Mouse (Mus musculus): ENCODE measurements around the gene Olfr1383. TPM values are rescaled to one million over a fixed set of nuclear protein-coding genes. Genes with fewer than 3 reads are reported as not detected.
"Not testable (repeated sequence)": the region's sequence is repeated elsewhere in the genome, so short reads cannot be mapped to it uniquely, and the experiment has no call there.

Gene Olfr1383
- polyA plus RNA-seq (2017; shearing (Covaris generic)) = not detected

- ATAC-seq = no peak
Observed at GRCm38 (mm10) chr11:49519348-49519747, at the start of gene Olfr1383. TSS of gene Olfr1383 (plus strand) at chr11:49519648.

GRCm38 (mm10) chr11:49485973-49486372, 33.5 kb upstream of the Olfr1383 start:
- ATAC-seq = no peak

GRCm38 (mm10) chr11:49488770-49489169, 30.7 kb upstream of the Olfr1383 start, which contains the start of gene Olfr1385:
TSS of gene Olfr1385 (plus strand) at chr11:49489070.
- not testable (repeated sequence) for ATAC-seq

- no peak for ATAC-seq
Observed at GRCm38 (mm10) chr11:49518086-49518485, 1.4 kb upstream of the Olfr1383 start.

GRCm38 (mm10) chr11:49527947-49528346, 8.5 kb downstream of the Olfr1383 start, which contains the start of gene Olfr1382:
TSS of gene Olfr1382 (plus strand) at chr11:49528247.
- no peak for ATAC-seq

GRCm38 (mm10) chr11:49532761-49533160, 13.3 kb downstream of the Olfr1383 start:
- no peak for ATAC-seq

GRCm38 (mm10) chr11:49536631-49537030, 17.2 kb downstream of the Olfr1383 start:
- not testable (repeated sequence) for ATAC-seq

GRCm38 (mm10) chr11:49543149-49543548, 23.7 kb downstream of the Olfr1383 start, which contains the start of gene Olfr1381:
TSS of gene Olfr1381 (plus strand) at chr11:49543449.
- ATAC-seq = not testable (repeated sequence)

GRCm38 (mm10) chr11:49554033-49554432, 34.6 kb downstream of the Olfr1383 start:
- ATAC-seq = not testable (repeated sequence)

GRCm38 (mm10) chr11:49556578-49556977, 37.1 kb downstream of the Olfr1383 start, which contains the start of gene Olfr1380:
TSS of gene Olfr1380 (plus strand) at chr11:49556878.
- not testable (repeated sequence) for ATAC-seq

- not testable (repeated sequence) for ATAC-seq
Observed at GRCm38 (mm10) chr11:49575054-49575453, 55.6 kb downstream of the Olfr1383 start.

Other genes with a start within 250 kb of the Olfr1383 start
- under 1 TPM in 1 of 2 experiments, not detected in 1; 0.28 TPM for gene Olfr1393, start 241.3 kb upstream of the Olfr1383 start, polyA plus RNA-seq (2017; shearing (Covaris generic))
- not detected for gene Olfr1392, start 234.4 kb upstream of the Olfr1383 start, polyA plus RNA-seq (2017; shearing (Covaris generic))
- not detected for gene Olfr10, start 214.9 kb upstream of the Olfr1383 start, polyA plus RNA-seq (2017; shearing (Covaris generic))
- not detected for gene Olfr1391, start 196.9 kb upstream of the Olfr1383 start, polyA plus RNA-seq (2017; shearing (Covaris generic))
- gene Olfr1390, start 184.5 kb upstream of the Olfr1383 start, polyA plus RNA-seq (2017; shearing (Covaris generic)) = not detected
- gene Olfr1389, start 96.6 kb upstream of the Olfr1383 start, polyA plus RNA-seq (2017; shearing (Covaris generic)) = not detected
- not detected for gene Olfr1388, start 83.0 kb upstream of the Olfr1383 start, polyA plus RNA-seq (2017; shearing (Covaris generic))
- not detected for gene Olfr1387, start 64.3 kb upstream of the Olfr1383 start, polyA plus RNA-seq (2017; shearing (Covaris generic))
- gene Olfr1386, start 54.6 kb upstream of the Olfr1383 start, polyA plus RNA-seq (2017; shearing (Covaris generic)) = not detected
- gene Olfr1385, start 30.6 kb upstream of the Olfr1383 start, polyA plus RNA-seq (2017; shearing (Covaris generic)) = not detected
- not detected for gene Olfr1384, start 12.9 kb upstream of the Olfr1383 start, polyA plus RNA-seq (2017; shearing (Covaris generic))
- not detected for gene Olfr1382, start 8.6 kb downstream of the Olfr1383 start, polyA plus RNA-seq (2017; shearing (Covaris generic))
- under 1 TPM in 1 of 2 experiments, not detected in 1; 0.08 TPM for gene Olfr1381, start 23.8 kb downstream of the Olfr1383 start, polyA plus RNA-seq (2017; shearing (Covaris generic))
- gene Olfr1380, start 37.2 kb downstream of the Olfr1383 start, polyA plus RNA-seq (2017; shearing (Covaris generic)) = not detected
- gene Flt4, start 89.6 kb downstream of the Olfr1383 start, polyA plus RNA-seq (2017; shearing (Covaris generic)) = not detected
- under 1 TPM in 1 of 2 experiments, not detected in 1; 0.56 TPM for gene Scgb3a1, start 144.0 kb downstream of the Olfr1383 start, polyA plus RNA-seq (2017; shearing (Covaris generic))
- 10 to 100 TPM; 19.6 to 30.0 TPM for gene Cnot6, start 193.1 kb downstream of the Olfr1383 start, polyA plus RNA-seq (2017; shearing (Covaris generic))

All from CD4-positive, CD25-positive, alpha-beta regulatory T cell, adult 4 months (primary cell).